Mouse (Mus musculus): Measurements from ENCODE around the gene St6galnac4.

GRCm38 (mm10) chr2:32589213-32589795 is 2.4 kb downstream of the St6galnac4 start:
- TF ChIP-seq EP300 (IDR thresholded peaks at IDR 0.05; ENCODE audit: insufficient read depth, low read depth, low read length) (no peak), CTCF (IDR thresholded peaks at IDR 0.05; ENCODE audit: low read depth, low read length) (no peak)
